Mouse (Mus musculus): ENCODE measurements around the gene Hist1h3g. TPM values are rescaled to one million over a fixed set of nuclear protein-coding genes. Genes with fewer than 3 reads are reported as not detected.
"Not testable (repeated sequence)": the region's sequence is repeated elsewhere in the genome, so short reads cannot be mapped to it uniquely, and the experiment has no call there.

The Hist1h3g gene
- 5.2 and 5.7 TPM in 2 replicates for polyA plus RNA-seq (2014; fragmentation: Nextera tagmentation; extraction: Ambion mirVana)

DNA sequence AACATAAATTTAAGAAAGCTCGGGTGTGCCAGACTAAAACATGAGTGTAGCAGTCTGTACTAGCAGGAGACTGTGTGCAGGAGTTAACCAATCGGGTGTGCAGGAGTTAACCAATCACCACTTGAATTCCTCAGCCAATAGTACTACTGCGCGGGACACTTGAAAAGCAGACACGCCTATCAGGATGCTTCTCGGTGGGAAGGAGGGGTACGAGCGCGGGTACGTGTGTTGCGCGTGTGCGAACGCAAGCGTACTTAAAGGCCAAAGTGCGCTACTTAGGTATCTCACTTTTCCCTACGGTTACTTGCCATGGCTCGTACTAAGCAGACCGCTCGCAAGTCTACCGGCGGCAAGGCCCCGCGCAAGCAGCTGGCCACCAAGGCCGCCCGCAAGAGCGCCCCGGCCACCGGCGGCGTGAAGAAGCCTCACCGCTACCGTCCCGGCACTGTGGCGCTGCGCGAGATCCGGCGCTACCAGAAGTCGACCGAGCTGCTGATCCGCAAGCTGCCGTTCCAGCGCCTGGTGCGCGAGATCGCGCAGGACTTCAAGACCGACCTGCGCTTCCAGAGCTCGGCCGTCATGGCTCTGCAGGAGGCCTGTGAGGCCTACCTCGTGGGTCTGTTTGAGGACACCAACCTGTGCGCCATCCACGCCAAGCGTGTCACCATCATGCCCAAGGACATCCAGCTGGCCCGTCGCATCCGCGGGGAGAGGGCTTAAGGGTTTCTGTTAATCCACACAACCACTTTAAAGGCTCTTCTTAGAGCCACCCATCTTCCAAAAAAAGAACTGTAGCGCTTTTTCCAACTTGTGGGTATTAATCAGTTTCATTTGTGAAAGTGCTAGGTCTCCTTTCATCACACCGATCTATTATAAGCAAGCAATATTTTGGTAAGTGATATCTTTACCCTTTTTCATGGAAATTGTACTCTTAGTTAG, at the start of gene Hist1h3g:
Gene Hist1h3g (plus strand): TSS at position 286 of the 939 bp plus-strand sequence.
- ATAC-seq (replicated peaks; ENCODE audit: low FRiP score) = peak; percentile 89
- not testable (repeated sequence) for H3K9me3 ChIP-seq (ENCODE audit: control insufficient read depth, low read length)

DNA sequence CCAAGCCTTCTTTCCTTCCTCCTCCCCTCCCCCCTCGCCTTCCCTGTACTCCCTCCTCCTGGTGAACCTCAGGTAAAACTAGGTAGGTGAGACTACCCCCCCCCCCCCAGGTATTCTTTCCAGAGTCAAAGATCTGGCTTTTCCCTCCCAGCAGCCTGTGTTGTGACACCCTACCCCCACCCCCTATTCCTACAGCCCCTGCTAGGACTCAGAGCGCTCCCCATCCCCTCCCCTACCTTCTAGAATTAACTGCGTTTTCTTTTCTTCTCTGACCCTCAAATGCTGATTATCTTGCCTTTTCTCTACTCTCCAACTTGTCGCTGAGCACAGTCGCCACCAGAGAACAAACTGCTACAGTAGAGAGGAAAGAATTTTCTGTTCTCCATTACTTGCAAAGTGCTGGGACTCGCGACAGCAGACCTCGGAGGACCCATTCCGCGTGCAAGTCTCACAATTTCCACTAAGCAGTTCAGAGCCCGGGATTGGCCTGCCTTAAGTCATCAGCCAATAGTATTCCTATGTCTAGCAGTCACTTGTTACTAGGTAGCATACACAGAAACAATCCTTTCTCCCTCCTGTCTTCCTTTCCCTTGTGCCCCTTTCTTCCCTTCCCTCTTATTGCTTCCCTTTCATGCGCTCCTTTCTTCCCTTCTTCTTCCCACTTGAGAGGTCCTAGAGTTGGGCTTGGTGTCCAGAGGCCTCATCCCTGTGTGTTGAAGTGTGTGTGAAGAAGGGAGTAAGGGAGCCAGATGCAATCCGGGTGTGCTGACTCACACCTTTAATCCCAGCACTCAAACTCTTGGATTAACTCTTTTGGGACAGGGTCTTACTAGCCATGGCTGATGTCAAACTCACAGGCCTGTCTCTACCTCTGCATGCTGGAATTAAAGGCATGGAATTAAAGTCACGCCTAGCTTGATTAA, 46.6 kb upstream of the Hist1h3g start, which contains the start of gene Btn2a2:
Gene Btn2a2 (minus strand): TSS at position 458 of the 923 bp plus-strand sequence.
- peaks cover 2% of the 10 kb centered on the region; the same call in 1 of the 2 replicates for H3K4me1 ChIP-seq (replicated peaks; ENCODE audit: control insufficient read depth, insufficient read depth, low read length)
- DNase-seq (ENCODE audit: low spot score) (peak; percentile 72), ATAC-seq (replicated peaks; ENCODE audit: low FRiP score) (peak; percentile 89)
- H3K36me3 ChIP-seq (ENCODE audit: control insufficient read depth, insufficient read depth, low read length) = no peaks in the 10 kb centered on the region
- H3K9ac ChIP-seq (ENCODE audit: low read length) = peak within 1 kb of the TSS; percentile 37; the same call in 1 of the 2 replicates
- H3K27ac ChIP-seq (ENCODE audit: low read depth, low read length) = no peak within 1 kb of the TSS
- WGBS = 3% methylated on average over 13 of the region's 14 CpGs
- no peaks in the 10 kb centered on the region for H3K9me3 ChIP-seq (ENCODE audit: control insufficient read depth, low read length)
- H3K4me2 ChIP-seq (ENCODE audit: low read depth, low read length, severe bottlenecking) = peak within 1 kb of the TSS; percentile 59
- H3K4me3 ChIP-seq (ENCODE audit: low read depth, low read length) = peak within 1 kb of the TSS; percentile 24
- H3K27me3 ChIP-seq (ENCODE audit: control insufficient read depth, insufficient read depth, low read length) = no peaks in the 10 kb centered on the region

More for the DNA sequence above, at the start of gene Hist1h3g:
- 1% methylated on average over 36 of the region's 62 CpGs for WGBS
- not testable (repeated sequence) for H3K36me3 ChIP-seq (ENCODE audit: control insufficient read depth, insufficient read depth, low read length); H3K4me1 ChIP-seq (replicated peaks; ENCODE audit: control insufficient read depth, insufficient read depth, low read length); H3K27me3 ChIP-seq (ENCODE audit: control insufficient read depth, insufficient read depth, low read length)
- peak; percentile 94 for DNase-seq (ENCODE audit: low spot score)
- Histone ChIP-seq H3K4me2 (ENCODE audit: low read depth, low read length, severe bottlenecking) (peak within 1 kb of the TSS; percentile 76), H3K9ac (ENCODE audit: low read length) (peak within 1 kb of the TSS; percentile 96), H3K27ac (ENCODE audit: low read depth, low read length) (peak within 1 kb of the TSS; percentile 99), H3K4me3 (ENCODE audit: low read depth, low read length) (peak within 1 kb of the TSS; percentile 57)

DNA sequence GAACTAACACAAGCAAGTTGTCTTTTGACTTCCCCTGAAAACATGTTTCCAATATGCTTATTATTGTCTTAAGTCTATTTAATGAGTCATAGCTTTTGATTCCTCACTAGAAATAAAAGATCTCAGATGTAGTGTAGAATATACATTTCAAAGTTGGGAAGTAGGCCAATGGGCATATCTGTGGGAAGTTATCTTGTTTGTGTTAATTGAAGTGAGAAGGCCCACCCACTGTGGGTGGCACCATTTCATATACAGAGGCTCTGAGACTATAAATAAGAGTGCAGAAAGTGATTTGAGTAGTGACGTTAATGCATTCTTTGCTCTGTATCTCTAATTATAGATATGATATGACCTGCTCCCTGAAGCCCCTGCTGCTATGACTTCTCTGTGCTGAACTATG, 44.4 kb upstream of the Hist1h3g start:
- Histone ChIP-seq H3K9ac (ENCODE audit: low read length) (no peak overlapping the region), H3K4me1 (replicated peaks; ENCODE audit: control insufficient read depth, insufficient read depth, low read length) (peaks cover 2% of the 10 kb centered on the region; the same call in 1 of the 2 replicates), H3K4me3 (ENCODE audit: low read depth, low read length) (no peak overlapping the region), H3K36me3 (ENCODE audit: control insufficient read depth, insufficient read depth, low read length) (no peaks in the 10 kb centered on the region), H3K27ac (ENCODE audit: low read depth, low read length) (no peak overlapping the region), H3K4me2 (ENCODE audit: low read depth, low read length, severe bottlenecking) (no peak overlapping the region), H3K27me3 (ENCODE audit: control insufficient read depth, insufficient read depth, low read length) (no peaks in the 10 kb centered on the region), H3K9me3 (ENCODE audit: control insufficient read depth, low read length) (no peaks in the 10 kb centered on the region)
- DNase-seq (ENCODE audit: low spot score) (no peak), ATAC-seq (replicated peaks; ENCODE audit: low FRiP score) (no peak)
- WGBS = 52% methylated on average over 1 of the region's 1 CpGs

DNA sequence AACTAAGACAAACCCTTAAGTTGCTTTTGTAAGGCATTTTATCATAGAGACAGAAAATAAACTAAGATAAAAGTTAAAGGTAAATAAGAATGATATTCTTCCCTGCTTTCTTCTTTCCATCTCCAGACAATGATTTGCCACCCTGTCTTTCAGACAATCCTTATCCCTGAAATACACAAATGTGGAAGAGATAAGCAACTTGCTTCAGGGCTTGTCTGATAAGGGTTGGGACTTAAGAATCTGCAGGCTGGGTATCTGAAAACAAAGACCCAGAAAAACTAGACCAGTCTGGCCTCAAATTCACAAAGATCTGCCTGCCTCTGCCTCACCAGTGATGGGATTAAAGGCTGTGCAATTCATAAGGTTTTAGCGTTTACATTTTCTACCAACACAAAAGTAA, 44.0 kb upstream of the Hist1h3g start:
- no peak for ATAC-seq (replicated peaks; ENCODE audit: low FRiP score)
- no peak for DNase-seq (ENCODE audit: low spot score)

DNA sequence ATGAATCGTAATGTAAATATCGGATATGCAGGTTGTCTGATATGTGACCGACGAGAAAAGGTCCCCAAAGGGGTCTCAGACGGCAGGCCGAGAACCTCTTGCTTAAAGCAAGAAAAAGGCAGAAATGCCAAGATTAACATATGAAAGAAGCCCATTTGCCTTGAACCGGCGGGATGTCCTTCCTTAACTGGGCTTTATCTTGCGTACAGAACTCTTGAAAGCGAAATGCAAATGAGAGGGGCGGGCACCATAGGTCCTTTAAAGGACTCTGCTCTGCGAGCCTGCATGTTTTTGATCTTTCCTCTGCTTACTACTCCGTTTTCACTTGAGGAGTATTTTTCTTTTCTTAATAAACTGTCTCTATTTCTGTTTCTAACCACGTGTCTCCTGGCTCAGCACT, 43.2 kb upstream of the Hist1h3g start:
- Histone ChIP-seq H3K27me3 (ENCODE audit: control insufficient read depth, insufficient read depth, low read length) (no peaks in the 10 kb centered on the region), H3K4me1 (replicated peaks; ENCODE audit: control insufficient read depth, insufficient read depth, low read length) (peaks cover 2% of the 10 kb centered on the region; the same call in 1 of the 2 replicates), H3K4me2 (ENCODE audit: low read depth, low read length, severe bottlenecking) (peak overlapping the region; percentile 31; the same call in 1 of the 2 replicates), H3K36me3 (ENCODE audit: control insufficient read depth, insufficient read depth, low read length) (no peaks in the 10 kb centered on the region), H3K9ac (ENCODE audit: low read length) (no peak overlapping the region), H3K27ac (ENCODE audit: low read depth, low read length) (peak overlapping the region; percentile 53; the same call in 1 of the 2 replicates), H3K9me3 (ENCODE audit: control insufficient read depth, low read length) (no peaks in the 10 kb centered on the region), H3K4me3 (ENCODE audit: low read depth, low read length) (peak overlapping the region; percentile 16)
- peak; percentile 55; the same call in 1 of the 2 replicates for ATAC-seq (replicated peaks; ENCODE audit: low FRiP score)
- DNase-seq (ENCODE audit: low spot score) = peak; percentile 61
- WGBS = 3% methylated on average over 14 of the region's 14 CpGs

More for the DNA sequence above, 44.0 kb upstream of the Hist1h3g start:
- Histone ChIP-seq H3K9ac (ENCODE audit: low read length) (no peak overlapping the region), H3K27ac (ENCODE audit: low read depth, low read length) (no peak overlapping the region), H3K9me3 (ENCODE audit: control insufficient read depth, low read length) (no peaks in the 10 kb centered on the region), H3K4me2 (ENCODE audit: low read depth, low read length, severe bottlenecking) (no peak overlapping the region), H3K36me3 (ENCODE audit: control insufficient read depth, insufficient read depth, low read length) (no peaks in the 10 kb centered on the region), H3K4me3 (ENCODE audit: low read depth, low read length) (no peak overlapping the region), H3K27me3 (ENCODE audit: control insufficient read depth, insufficient read depth, low read length) (no peaks in the 10 kb centered on the region), H3K4me1 (replicated peaks; ENCODE audit: control insufficient read depth, insufficient read depth, low read length) (peaks cover 2% of the 10 kb centered on the region; the same call in 1 of the 2 replicates)
- WGBS = 14% methylated on average over 1 of the region's 1 CpGs

DNA sequence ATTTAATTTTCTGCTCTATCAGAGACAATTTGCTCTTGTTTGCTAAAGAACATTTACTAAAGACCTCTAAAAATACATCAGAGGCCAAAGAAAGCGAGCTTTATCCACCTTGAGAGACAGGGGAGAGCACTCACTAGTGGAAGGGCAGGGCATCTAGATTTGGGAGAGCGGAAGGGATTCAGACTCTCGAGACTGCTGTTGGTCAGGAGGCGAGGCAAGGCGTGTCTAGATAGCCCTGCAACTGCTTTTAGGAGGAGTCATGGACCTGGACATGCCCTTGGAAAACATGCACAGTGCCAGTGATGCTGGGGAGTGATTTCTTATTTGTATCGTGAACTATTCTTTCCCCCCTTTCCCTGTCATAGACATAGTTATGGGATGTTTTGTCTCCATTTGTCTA, 39.7 kb upstream of the Hist1h3g start:
- no peaks in the 10 kb centered on the region for H3K9me3 ChIP-seq (ENCODE audit: control insufficient read depth, low read length)
- no peak overlapping the region for H3K27ac ChIP-seq (ENCODE audit: low read depth, low read length)
- ATAC-seq (replicated peaks; ENCODE audit: low FRiP score) = no peak
- WGBS = 73% methylated on average over 6 of the region's 6 CpGs
- H3K4me2 ChIP-seq (ENCODE audit: low read depth, low read length, severe bottlenecking) = no peak overlapping the region
- H3K4me3 ChIP-seq (ENCODE audit: low read depth, low read length) = no peak overlapping the region
- no peaks in the 10 kb centered on the region for H3K27me3 ChIP-seq (ENCODE audit: control insufficient read depth, insufficient read depth, low read length)
- H3K4me1 ChIP-seq (replicated peaks; ENCODE audit: control insufficient read depth, insufficient read depth, low read length) = peaks cover 6% of the 10 kb centered on the region; the same call in 1 of the 2 replicates
- H3K36me3 ChIP-seq (ENCODE audit: control insufficient read depth, insufficient read depth, low read length) = no peaks in the 10 kb centered on the region
- DNase-seq (ENCODE audit: low spot score) = no peak
- no peak overlapping the region for H3K9ac ChIP-seq (ENCODE audit: low read length)

DNA sequence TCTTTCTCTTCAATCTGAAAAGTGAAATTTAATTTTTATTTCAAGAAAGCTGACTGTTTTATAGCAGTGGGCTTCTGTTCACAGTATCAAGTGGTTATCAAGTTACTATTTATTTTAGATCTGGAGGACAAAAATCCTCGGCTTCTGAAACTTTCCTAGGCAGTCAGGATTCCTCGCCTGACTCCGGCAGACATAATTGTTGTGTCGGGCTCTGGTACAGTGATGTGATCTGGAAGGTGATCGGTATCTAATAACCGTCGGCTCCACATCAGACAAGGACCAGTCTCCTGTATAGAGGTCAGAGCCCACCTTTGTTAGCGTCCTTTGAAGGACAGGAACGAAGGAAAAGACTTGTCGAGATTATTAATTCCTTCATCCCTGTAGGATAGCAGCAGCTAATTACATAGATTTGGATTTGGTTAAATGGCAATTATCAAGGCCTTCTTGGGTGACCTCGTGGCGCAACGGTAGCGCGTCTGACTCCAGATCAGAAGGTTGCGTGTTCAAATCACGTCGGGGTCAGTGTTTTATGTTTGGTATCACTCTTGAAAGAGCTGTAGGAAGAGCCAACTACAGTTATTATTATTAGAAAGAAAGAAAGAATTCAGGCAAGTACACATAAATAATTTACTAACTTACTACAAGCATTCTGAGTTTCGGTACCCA, 37.4 kb upstream of the Hist1h3g start:
- Histone ChIP-seq H3K4me1 (replicated peaks; ENCODE audit: control insufficient read depth, insufficient read depth, low read length) (peaks cover 3% of the 10 kb centered on the region; the same call in 1 of the 2 replicates), H3K4me3 (ENCODE audit: low read depth, low read length) (peak overlapping the region; percentile 24), H3K9me3 (ENCODE audit: control insufficient read depth, low read length) (no peaks in the 10 kb centered on the region), H3K36me3 (ENCODE audit: control insufficient read depth, insufficient read depth, low read length) (no peaks in the 10 kb centered on the region), H3K9ac (ENCODE audit: low read length) (no peak overlapping the region), H3K27ac (ENCODE audit: low read depth, low read length) (no peak overlapping the region), H3K4me2 (ENCODE audit: low read depth, low read length, severe bottlenecking) (peak overlapping the region; percentile 51), H3K27me3 (ENCODE audit: control insufficient read depth, insufficient read depth, low read length) (no peaks in the 10 kb centered on the region)
- under 1% methylated on average over 19 of the region's 19 CpGs for WGBS
- ATAC-seq (replicated peaks; ENCODE audit: low FRiP score) (peak; percentile 25; the same call in 1 of the 2 replicates), DNase-seq (ENCODE audit: low spot score) (peak; percentile 77)

All from forebrain, embryonic 11.5 days (tissue).